Mouse (Mus musculus) intestine, postnatal 0 days (tissue): Measurements from ENCODE around the gene Smco3. TPM values are rescaled to one million over a fixed set of nuclear protein-coding genes. Genes with fewer than 3 reads are reported as not detected.
A peak's percentile ranks its signal among the peaks of the same experiment; 100 is the strongest.

Experiments used
- ATAC-seq: fragments of 200-750 bp; cut with Nextera tagmentation; 2 replicates; pipeline ENCODE4 v1.8.0; 2017; ENCODE audit warnings: mild to moderate bottlenecking, moderate TSS enrichment, moderate library complexity
- H3K27ac ChIP-seq: fragments of 300-500 bp; sonication (generic); 2 replicates; pipeline ENCODE4 v1.5.1; 2014; ENCODE audit warnings: mild to moderate bottlenecking, low read depth, low read length, moderate library complexity
- H3K27me3 ChIP-seq: fragments of 300-500 bp; sonication (generic); replicated peaks from 2 replicates; pipeline ENCODE4 v1.6.1; 2014; ENCODE audit warnings: low read length, mixed read lengths; ENCODE audit not compliant: control insufficient read depth, insufficient read depth
- H3K36me3 ChIP-seq: fragments of 300-500 bp; sonication (generic); 2 replicates; pipeline ENCODE4 v1.6.1; 2014; ENCODE audit warnings: mild to moderate bottlenecking, moderate library complexity; ENCODE audit not compliant: control insufficient read depth, insufficient read depth
- H3K4me1 ChIP-seq: fragments of 300-500 bp; sonication (generic); replicated peaks from 2 replicates; pipeline ENCODE4 v1.6.1; 2014; ENCODE audit warnings: antibody characterized with exemption, low read length, mixed read lengths; ENCODE audit not compliant: control insufficient read depth, insufficient read depth
- H3K4me2 ChIP-seq: fragments of 300-500 bp; sonication (generic); replicated peaks from 2 replicates; pipeline ENCODE4 v1.6.1; 2014; ENCODE audit warnings: low read depth, mild to moderate bottlenecking, moderate library complexity
- H3K4me3 ChIP-seq: fragments of 300-500 bp; sonication (generic); 2 replicates; pipeline ENCODE4 v1.5.1; 2014; ENCODE audit warnings: low read depth, low read length
- H3K9ac ChIP-seq: fragments of 300-500 bp; sonication (generic); 2 replicates; pipeline ENCODE4 v1.6.1; 2014; ENCODE audit warnings: mild to moderate bottlenecking, low read depth, low read length
- H3K9me3 ChIP-seq: fragments of 300-500 bp; sonication (generic); 2 replicates; pipeline ENCODE4 v1.6.1; 2016; ENCODE audit warnings: mixed run types; ENCODE audit not compliant: control insufficient read depth
- CTCF ChIP-seq: sonication (generic); IDR thresholded peaks from 2 replicates; pipeline ENCODE4 v1.5.1; 2016; ENCODE audit warnings: low read depth, mild to moderate bottlenecking, control low read depth, antibody characterized with exemption, moderate library complexity
- WGBS: fragments of 180-500 bp; shearing (Covaris S2); extraction: QIAGEN DNeasy Blood & Tissue Kit; methylation state at CpG from one replicate; pipeline ENCODE4 v1.1.7; 2014; 5-methylcytosine and 5-hydroxymethylcytosine counted together
- polyA plus RNA-seq: library from polyadenylated mRNA; unstranded; fragments of >200 nt; fragmentation: Nextera tagmentation; extraction: Ambion mirVana; gene quantifications from 2 replicates; pipeline ENCODE4 v1.2.1, GENCODE M21; 2015

The Smco3 gene
- polyA plus RNA-seq, 1 experiment from 2014 or later, result 1.3 TPM

DNA sequence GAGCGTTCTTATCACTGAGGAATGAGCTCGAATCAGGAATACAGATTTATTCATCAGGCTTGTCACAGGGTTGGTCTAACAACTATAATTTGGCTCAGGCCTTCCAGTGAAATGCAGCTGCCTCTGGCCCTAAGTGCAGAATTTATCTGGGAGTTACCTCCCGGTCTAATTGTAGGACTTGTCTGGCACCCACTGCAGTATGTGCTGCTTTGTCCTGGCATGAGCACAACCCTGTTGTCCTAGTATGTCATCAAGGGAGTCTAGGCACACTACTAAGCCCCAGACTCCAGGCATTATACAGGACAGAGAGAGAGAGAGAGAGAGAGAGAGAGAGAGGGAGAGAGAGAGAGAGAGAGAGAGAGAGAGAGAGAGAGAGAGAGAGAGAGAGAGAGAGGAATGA is 2.1 kb upstream of the Smco3 start:
- no peak overlapping the region for H3K4me3 ChIP-seq
- no peak overlapping the region for H3K27ac ChIP-seq
- H3K9me3 ChIP-seq, result no peaks in the 10 kb centered on the region
- H3K4me2 ChIP-seq, result no peak overlapping the region
- H3K36me3 ChIP-seq, result no peaks in the 10 kb centered on the region
- no peak overlapping the region for H3K9ac ChIP-seq
- no peaks in the 10 kb centered on the region for H3K4me1 ChIP-seq
- H3K27me3 ChIP-seq, result no peaks in the 10 kb centered on the region
- no peak for ATAC-seq
- WGBS, result 84% methylated on average over 3 of the region's 3 CpGs
- no peak for TF ChIP-seq CTCF

DNA sequence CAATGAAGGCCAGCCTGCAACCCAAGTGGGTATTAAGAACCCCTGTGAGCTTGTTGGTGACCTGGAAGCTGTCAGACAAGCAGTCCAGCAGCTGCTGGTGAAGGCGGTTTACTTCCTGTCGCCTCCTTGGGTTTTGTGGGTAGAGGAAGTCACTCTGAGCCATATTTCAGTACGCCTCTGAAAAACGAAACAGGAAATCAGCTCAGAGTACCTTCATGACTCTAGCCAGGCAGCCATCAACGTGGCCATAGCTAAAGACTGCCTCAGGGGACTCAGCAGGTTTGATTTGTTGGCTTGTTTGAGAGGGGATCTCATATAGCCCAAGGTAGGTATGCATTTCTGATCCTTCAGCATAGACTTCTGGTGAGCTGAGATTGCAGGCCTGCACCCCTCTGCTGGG is 3.5 kb downstream of the Smco3 start:
- H3K9me3 ChIP-seq, result no peaks in the 10 kb centered on the region
- no peaks in the 10 kb centered on the region for H3K36me3 ChIP-seq
- no peak for TF ChIP-seq CTCF
- no peak overlapping the region for H3K4me2 ChIP-seq
- ATAC-seq, result no peak
- H3K4me1 ChIP-seq, result peaks cover 4% of the 10 kb centered on the region; the same call in 1 of the 2 replicates
- H3K9ac ChIP-seq, result no peak overlapping the region
- H3K27me3 ChIP-seq, result no peaks in the 10 kb centered on the region
- no peak overlapping the region for H3K4me3 ChIP-seq
- WGBS, result 64% methylated on average over 5 of the region's 5 CpGs
- H3K27ac ChIP-seq, result no peak overlapping the region

- peaks cover 4% of the 10 kb centered on the region; the same call in 1 of the 2 replicates for H3K4me1 ChIP-seq
- TF ChIP-seq CTCF, result no peak
- H3K27me3 ChIP-seq, result no peaks in the 10 kb centered on the region
- peak overlapping the region; percentile 67 for H3K4me2 ChIP-seq
- H3K27ac ChIP-seq, result peak overlapping the region; percentile 60; the same call in 1 of the 2 replicates
- WGBS, result 32% methylated on average over 4 of the region's 4 CpGs
- no peaks in the 10 kb centered on the region for H3K9me3 ChIP-seq
- no peak overlapping the region for H3K9ac ChIP-seq
- ATAC-seq, result peak; percentile 10; the same call in 1 of the 2 replicates
- peak overlapping the region; percentile 43 for H3K4me3 ChIP-seq
- peaks cover 16% of the 10 kb centered on the region for H3K36me3 ChIP-seq
Measured at GRCm38 (mm10) chr6:136828681-136829080, 6.6 kb downstream of the Smco3 start.

DNA sequence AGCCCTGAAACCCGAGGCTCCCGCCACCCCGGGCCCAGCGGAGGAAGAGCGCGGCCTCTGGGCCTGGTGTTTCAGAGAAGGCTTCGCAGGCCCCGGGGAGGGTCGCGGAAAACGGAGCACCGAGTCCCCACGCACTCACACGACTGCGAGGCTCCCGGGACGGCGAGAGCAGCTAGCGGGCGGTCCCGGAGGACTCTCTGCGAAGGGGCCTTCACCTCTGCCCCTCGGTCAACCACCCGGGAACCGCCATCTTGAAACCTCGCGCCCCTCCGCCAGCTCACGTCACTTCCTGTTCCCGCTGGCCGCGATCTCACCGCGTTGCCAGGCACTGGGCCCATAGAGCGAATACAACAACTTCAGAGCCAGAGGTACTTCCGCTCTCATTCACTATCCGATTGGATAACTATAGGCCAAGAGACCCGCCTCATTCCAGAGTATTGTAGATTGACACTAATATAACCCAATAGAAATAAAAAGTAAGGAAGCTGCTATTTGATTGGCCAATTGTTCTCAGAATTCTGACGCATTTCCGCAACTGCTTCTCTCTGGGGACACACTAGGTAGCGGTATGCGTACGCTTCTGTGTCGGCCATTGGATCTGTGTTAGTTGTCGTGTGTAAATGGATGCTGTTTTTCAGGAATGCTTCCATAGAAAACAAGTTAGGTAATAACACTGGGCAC is 7.2 kb downstream of the Smco3 start, which contains the start of gene Wbp11:
Wbp11 (minus strand) TSS at position 353 of the 681 bp plus-strand sequence.
- peak; percentile 100 for ATAC-seq
- peak within 1 kb of the TSS; percentile 93 for H3K4me3 ChIP-seq
- H3K27me3 ChIP-seq, result no peaks in the 10 kb centered on the region
- peak within 1 kb of the TSS; percentile 73 for H3K4me2 ChIP-seq
- under 1% methylated on average over 42 of the region's 45 CpGs for WGBS
- peak within 1 kb of the TSS; percentile 97 for H3K9ac ChIP-seq
- peaks cover 18% of the 10 kb centered on the region for H3K36me3 ChIP-seq
- peak within 1 kb of the TSS; percentile 87 for H3K27ac ChIP-seq
- no peaks in the 10 kb centered on the region for H3K9me3 ChIP-seq
- H3K4me1 ChIP-seq, result peaks cover 4% of the 10 kb centered on the region; the same call in 1 of the 2 replicates
- TF ChIP-seq CTCF, result peak; percentile 62

DNA sequence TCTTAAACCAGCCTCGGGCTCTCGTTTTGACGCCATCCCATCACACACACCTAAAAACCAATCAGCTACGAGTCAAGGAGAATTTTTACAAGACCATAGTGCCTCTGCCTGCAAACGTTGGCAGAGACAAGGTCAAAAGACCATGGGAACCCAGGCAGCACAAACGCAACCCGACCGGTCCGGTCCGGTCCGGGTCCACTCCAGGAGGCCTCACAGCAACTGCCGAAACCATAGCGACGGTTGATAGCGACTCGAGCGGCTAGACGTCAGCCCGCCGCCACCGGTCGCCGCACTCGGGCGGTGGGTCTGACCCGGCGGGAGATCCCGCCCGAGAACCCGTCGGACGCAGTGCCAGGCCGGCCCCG is 7.8 kb downstream of the Smco3 start, which contains the start of gene BC049715:
BC049715 (plus strand) TSS at position 111 of the 365 bp plus-strand sequence.
- Histone ChIP-seq H3K27me3 (no peaks in the 10 kb centered on the region), H3K4me1 (peaks cover 4% of the 10 kb centered on the region; the same call in 1 of the 2 replicates), H3K9me3 (no peaks in the 10 kb centered on the region), H3K9ac (peak within 1 kb of the TSS; percentile 97), H3K27ac (peak within 1 kb of the TSS; percentile 87), H3K36me3 (peaks cover 23% of the 10 kb centered on the region), H3K4me3 (peak within 1 kb of the TSS; percentile 93), H3K4me2 (peak within 1 kb of the TSS; percentile 73)
- under 1% methylated on average over 34 of the region's 34 CpGs for WGBS
- peak; percentile 44 for ATAC-seq
- TF ChIP-seq CTCF, result no peak

- Histone ChIP-seq H3K9ac (peak overlapping the region; percentile 97), H3K27ac (no peak overlapping the region), H3K9me3 (no peaks in the 10 kb centered on the region), H3K27me3 (no peaks in the 10 kb centered on the region), H3K4me1 (peaks cover 4% of the 10 kb centered on the region; the same call in 1 of the 2 replicates), H3K4me2 (peak overlapping the region; percentile 73), H3K4me3 (peak overlapping the region; percentile 93), H3K36me3 (peaks cover 27% of the 10 kb centered on the region)
- no peak for ATAC-seq
- no peak for TF ChIP-seq CTCF
- WGBS, result 12% methylated on average over 7 of the region's 7 CpGs
Measured at GRCm38 (mm10) chr6:136827116-136827515, 8.1 kb downstream of the Smco3 start.
